Mouse (Mus musculus) forelimb bud, embryonic 11.5 days (tissue): ENCODE measurements around the gene Mrps15.
A peak's percentile ranks its signal among the peaks of the same experiment; 100 is the strongest.

Experiments
- DNase-seq: peaks from one replicate; pipeline ENCODE4 v3.0.0-alpha.2; 2012; ENCODE audit warnings: low read depth, low spot score

The Mrps15 gene

DNA sequence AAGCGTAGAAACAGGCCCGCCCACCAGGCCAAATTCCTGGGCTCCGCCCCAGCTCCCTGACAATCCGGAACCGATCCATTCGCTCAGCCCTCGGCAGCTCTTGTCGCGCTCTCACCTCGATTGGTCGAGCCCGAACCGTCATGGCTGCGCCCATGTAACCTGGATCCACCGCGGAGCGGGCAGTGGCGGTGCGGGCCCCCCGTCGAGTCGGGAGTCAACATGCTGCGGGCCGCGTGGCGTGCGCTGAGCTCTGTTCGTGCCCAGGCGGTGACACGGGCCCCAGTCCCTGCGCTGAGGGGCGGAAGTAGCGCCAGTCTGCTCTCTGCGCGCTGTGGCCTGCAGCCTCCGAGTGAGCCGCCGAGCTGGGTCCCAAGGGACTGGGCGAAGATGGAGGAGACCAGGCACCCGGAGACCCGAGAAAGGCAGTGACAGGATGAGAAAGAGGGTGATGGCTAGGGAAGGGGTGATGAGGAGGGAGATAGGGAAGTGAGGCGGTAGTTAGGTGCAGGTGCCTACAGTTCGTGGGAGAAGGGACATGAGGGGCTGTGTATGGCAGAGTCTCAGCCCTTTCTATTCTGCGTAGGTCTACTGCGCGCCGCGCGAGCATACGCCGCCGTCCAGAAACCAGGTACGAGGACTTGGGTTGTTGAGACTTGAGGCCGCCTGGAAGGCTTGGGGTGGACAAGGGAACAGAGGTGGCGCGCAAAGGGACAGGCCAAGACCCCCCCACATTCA is at the start of gene Mrps15:
Gene Mrps15, plus strand, starts transcription at position 75 of the 735 bp plus-strand sequence.
- DNase-seq: peak; percentile 91

DNA sequence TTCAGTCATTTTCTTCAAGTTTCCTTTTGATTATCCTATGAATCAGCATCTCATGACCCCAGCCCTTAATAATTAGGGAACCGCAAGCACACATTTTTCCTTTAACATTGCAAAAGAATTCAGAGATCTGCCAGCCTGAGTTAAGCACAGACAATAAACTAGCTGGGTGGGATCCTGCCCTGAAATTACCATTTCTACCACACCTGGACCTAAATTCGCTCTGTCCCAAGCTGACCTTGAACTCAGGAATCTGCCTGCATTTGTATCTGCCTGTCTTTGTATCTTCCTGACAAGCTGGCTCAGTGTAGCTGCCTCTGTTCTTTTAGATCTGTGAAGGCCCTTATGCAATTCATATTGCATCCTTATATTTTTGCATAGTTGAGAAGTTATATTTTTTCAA is 48.9 kb upstream of the Mrps15 start:
- DNase-seq: no peak

GRCm38 (mm10) chr4:126001311-126002199 is 45.2 kb upstream of the Mrps15 start:
- DNase-seq: no peak

DNA sequence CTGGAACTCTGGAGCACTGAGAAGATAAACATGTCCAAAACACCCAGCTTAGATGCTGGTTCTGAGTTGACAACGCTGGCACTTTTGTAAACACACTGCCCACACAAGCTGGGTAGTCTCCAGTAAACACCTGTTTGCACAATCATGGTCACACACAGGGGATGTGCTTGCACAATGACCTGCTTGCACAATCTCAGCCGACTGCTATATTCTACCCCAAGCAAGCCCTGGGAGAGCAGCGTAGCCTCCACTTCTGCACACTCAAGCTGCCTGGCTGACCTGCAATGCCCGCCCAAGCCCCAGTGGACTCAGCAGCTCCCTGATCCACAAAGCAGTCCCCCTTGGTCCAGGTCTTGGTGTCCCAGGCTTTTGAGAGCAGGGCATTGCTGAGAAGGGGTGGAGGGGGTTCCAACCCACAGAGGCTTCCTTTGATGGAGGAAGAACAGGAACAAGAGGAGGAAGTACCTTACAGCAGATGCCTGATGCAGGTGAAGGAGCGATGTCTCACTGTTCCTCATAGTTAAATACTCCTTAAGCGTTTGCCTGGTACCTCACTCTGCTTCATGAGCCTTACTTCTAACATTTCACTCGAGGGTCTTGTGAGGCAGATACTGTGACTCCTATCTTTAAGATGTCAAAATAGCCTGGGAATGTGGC is 28.9 kb upstream of the Mrps15 start:
- DNase-seq: no peak

- DNase-seq: no peak
Measured at GRCm38 (mm10) chr4:126018966-126019538, 27.7 kb upstream of the Mrps15 start.

GRCm38 (mm10) chr4:126024303-126024900 is 22.3 kb upstream of the Mrps15 start, which contains the start of gene Csf3r:
Csf3r (plus strand) TSS chr4:126024550.
- DNase-seq: no peak

DNA sequence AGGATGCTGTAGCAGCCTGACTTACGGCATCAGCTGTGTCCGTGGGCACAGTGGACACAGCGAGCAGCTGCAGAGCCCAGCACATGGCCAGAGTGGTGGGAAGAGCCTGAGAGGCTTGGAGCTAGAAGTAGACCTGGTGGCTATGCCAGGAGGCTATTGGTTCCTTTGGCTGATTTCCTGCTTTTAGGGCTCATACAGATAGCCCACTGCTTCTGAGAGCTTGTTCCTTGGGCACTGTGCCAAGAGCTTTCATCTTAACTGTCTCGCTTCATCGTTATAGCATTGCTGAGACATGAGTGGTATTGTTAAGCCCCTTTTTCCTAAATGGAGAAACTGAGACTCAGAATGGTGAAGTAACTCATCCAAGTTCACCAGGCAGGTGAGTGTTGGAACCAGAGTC is 20.9 kb upstream of the Mrps15 start:
- no peak for DNase-seq

- no peak for DNase-seq
Measured at GRCm38 (mm10) chr4:126027980-126028379, 18.7 kb upstream of the Mrps15 start.

GRCm38 (mm10) chr4:126029042-126029441 is 17.7 kb upstream of the Mrps15 start:
- no peak for DNase-seq

DNA sequence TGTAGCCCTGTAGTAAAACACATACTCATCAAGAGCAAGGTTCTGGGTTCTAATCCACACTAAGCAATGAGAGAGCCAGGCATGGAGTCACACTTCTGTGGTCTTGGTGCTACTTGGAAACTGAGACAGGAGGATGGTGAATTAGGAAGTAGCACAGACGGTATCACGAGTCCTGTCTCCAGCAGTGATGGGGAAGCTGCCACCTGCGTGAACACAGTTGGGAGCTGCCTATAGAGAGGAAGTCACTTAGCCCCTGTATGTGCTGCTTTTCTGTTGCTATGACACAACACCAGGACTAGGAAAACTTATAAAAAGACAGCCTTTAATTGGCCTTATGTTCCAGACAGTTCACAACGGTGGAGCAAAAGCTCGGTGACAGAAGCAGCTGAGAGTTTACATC is 16.0 kb upstream of the Mrps15 start:
- no peak for DNase-seq

DNA sequence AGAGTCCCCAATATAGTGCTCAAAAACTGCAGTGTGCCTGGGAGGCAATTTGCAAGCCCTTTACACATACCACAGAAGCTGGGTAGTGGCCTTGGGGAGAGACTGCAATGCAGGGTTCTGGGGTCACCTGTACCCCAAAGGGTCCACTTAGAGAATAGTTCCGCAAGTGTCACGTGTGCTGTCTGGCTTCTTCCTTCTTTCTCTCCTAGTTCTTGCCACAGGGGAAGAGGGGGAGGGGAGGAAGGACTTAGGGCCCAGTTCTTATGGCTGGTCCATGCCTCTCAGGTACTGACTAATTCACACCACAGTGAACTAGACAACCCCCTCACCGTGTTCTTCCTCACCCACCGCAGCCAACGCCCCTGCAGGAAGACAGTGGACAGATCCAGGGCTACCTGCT is 11.3 kb upstream of the Mrps15 start:
- DNase-seq: no peak

GRCm38 (mm10) chr4:126051617-126052016 is 4.9 kb downstream of the Mrps15 start:
- DNase-seq: no peak

GRCm38 (mm10) chr4:126057207-126058133 is 10.7 kb downstream of the Mrps15 start:
- no peak for DNase-seq

DNA sequence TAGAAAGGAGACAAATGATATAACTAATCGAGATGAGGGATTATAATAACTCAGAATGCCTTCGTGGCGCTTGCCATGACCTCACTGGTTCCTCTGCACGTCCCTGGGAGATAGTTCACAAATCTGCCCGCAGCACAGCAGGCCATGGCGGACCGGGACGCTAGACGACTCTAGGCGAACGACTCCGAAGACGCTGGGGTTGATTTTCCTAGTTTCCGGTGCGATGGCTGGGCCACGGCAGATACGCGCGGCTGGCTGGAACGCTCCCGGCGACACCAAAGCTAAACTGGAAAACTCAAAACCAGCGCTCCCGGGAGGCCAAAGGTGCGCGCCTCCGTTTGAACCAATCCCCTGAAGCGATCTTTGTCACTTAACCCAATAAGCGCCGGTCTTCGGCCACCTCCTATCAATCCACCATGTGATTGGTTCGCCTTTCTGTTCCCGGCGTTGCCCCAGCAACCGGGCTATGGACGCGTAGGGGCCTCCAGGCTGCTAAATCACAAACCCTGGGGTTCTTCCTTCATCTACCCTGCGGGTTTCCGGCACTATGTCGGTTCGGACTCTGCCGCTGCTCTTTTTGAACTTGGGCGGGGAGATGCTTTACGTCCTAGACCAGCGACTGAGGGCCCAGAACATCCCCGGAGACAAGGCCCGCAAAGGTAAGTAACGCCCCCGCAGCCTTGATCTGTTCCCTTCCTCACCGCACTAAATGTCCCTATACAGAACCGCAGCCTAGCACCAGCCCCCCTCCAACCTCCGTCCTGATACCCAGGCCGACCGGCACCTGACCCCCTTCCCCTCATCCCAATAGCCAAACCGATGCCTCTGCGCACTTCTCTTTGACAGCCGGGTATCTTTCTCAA is 11.6 kb downstream of the Mrps15 start, which contains the start of gene Oscp1:
Gene Oscp1, plus strand, starts transcription at position 432 of the 863 bp plus-strand sequence.
- DNase-seq: peak; percentile 94

GRCm38 (mm10) chr4:126058997-126059362 is 12.3 kb downstream of the Mrps15 start:
- DNase-seq: no peak

DNA sequence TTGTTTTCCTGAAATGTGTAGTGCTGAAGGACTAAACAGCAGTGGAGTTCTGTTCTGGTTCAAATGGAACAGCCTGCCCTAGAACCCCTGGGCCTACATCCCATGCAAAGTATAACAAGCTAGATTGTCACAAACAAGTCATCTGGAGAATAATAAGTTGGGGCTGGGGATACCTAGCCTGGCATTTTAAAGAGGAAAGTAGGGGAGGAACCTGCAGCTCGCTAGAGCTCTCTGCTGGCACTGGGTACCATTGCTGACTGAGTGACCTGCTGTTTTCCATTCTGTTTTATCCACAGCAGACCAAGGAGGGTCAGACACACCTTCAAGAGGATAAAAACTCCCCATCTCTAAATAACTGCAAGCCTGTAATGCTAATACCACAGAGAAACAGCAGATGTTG is 16.1 kb downstream of the Mrps15 start:
- peak; percentile 49 for DNase-seq

- no peak for DNase-seq
Measured at GRCm38 (mm10) chr4:126065241-126065640, 18.5 kb downstream of the Mrps15 start.

DNA sequence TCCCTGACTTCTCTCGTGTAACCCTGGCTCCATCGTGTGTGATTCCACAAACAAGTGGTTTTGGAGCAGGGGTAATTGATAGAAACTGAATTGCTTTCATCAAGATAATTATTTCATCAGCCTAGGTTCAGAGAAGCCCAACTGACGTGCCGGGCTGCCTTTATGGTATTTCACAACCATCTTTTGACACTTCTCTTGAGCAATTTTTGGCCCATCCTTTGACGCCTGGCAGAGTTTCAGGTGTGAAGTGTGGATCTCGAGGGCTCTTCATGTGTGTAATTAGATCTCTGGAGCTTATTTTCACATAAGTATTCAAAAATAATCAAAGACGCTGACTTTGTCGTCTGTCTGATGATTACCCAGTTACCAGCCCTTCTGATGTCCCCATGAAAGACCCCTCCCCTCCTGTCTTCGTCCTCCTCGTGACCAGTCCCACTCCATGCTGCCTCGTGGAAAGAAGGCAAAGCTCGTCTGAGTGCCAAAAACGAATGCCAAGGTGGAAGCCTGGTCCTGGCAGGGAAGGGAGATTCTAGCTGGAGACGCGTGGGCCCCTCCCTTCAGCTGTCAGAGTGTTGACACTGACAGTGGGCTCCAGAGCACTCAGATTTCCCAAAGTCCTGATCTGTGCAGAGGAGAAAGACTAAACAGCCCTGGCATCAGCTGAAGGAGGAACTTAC is 20.8 kb downstream of the Mrps15 start:
- no peak for DNase-seq

GRCm38 (mm10) chr4:126068842-126069241 is 22.1 kb downstream of the Mrps15 start:
- no peak for DNase-seq
